Mouse (Mus musculus) embryonic facial prominence, embryonic 10.5 days (tissue): ENCODE results near the gene Txndc2. TPM values are rescaled to one million over a fixed set of nuclear protein-coding genes. Genes with fewer than 3 reads are reported as not detected.

Experiments
- DNase-seq: peaks from one replicate; pipeline ENCODE4 v3.0.0-alpha.2; 2017; ENCODE audit warnings: low spot score
- H3K27ac ChIP-seq: fragments of 300-500 bp; sonication (generic); replicated peaks from 2 replicates; pipeline ENCODE4 v1.5.1; 2016; ENCODE audit warnings: mild to moderate bottlenecking
- H3K27me3 ChIP-seq: fragments of 300-500 bp; sonication (generic); replicated peaks from 2 replicates; pipeline ENCODE4 v1.6.1; 2016; ENCODE audit warnings: low read depth, mild to moderate bottlenecking; ENCODE audit not compliant: poor library complexity, severe bottlenecking
- H3K36me3 ChIP-seq: fragments of 300-500 bp; sonication (generic); replicated peaks from 2 replicates; pipeline ENCODE4 v1.6.1; 2016; ENCODE audit warnings: mild to moderate bottlenecking, moderate library complexity
- H3K4me1 ChIP-seq: fragments of 300-500 bp; sonication (generic); 2 replicates; pipeline ENCODE4 v1.6.1; 2016
- H3K4me3 ChIP-seq: fragments of 300-500 bp; sonication (generic); 2 replicates; pipeline ENCODE4 v1.5.1; 2016; ENCODE audit warnings: mild to moderate bottlenecking, moderate library complexity
- H3K9me3 ChIP-seq: fragments of 300-500 bp; sonication (generic); 2 replicates; pipeline ENCODE4 v1.6.1; 2016; ENCODE audit warnings: mild to moderate bottlenecking
- WGBS: fragments of 180-500 bp; shearing (Covaris S2); methylation state at CpG from one replicate; pipeline ENCODE4 v1.1.7; 2016; 5-methylcytosine and 5-hydroxymethylcytosine counted together
- polyA plus RNA-seq: library from polyadenylated mRNA; unstranded; fragments of >200 nt; fragmentation: Nextera tagmentation; extraction: Ambion mirVana; gene quantifications from 2 replicates; pipeline ENCODE4 v1.2.1, GENCODE M21; 2016

Gene Txndc2
- polyA plus RNA-seq, 1 experiment from 2014 or later, result 0.07 TPM

GRCm38 (mm10) chr17:65606014-65606413 lies 36.0 kb downstream of the Txndc2 start:
- Histone ChIP-seq H3K36me3 (peaks cover 6% of the 10 kb centered on the region), H3K4me1 (peaks cover 42% of the 10 kb centered on the region), H3K9me3 (no peaks in the 10 kb centered on the region), H3K27ac (no peak overlapping the region), H3K27me3 (no peaks in the 10 kb centered on the region), H3K4me3 (no peak overlapping the region)
- WGBS, result 86% methylated on average over 4 of the region's 4 CpGs
- no peak for DNase-seq

- no peak for DNase-seq
- Histone ChIP-seq H3K27ac (no peak overlapping the region), H3K4me1 (peaks cover 38% of the 10 kb centered on the region), H3K9me3 (no peaks in the 10 kb centered on the region), H3K27me3 (no peaks in the 10 kb centered on the region), H3K4me3 (no peak overlapping the region), H3K36me3 (peaks cover 6% of the 10 kb centered on the region)
Measured at GRCm38 (mm10) chr17:65604892-65605291, 37.1 kb downstream of the Txndc2 start.

GRCm38 (mm10) chr17:65604315-65604714 lies 37.7 kb downstream of the Txndc2 start:
- H3K27ac ChIP-seq, result no peak overlapping the region
- no peaks in the 10 kb centered on the region for H3K27me3 ChIP-seq
- peaks cover 33% of the 10 kb centered on the region for H3K4me1 ChIP-seq
- no peak for DNase-seq
- H3K4me3 ChIP-seq, result no peak overlapping the region
- peaks cover 3% of the 10 kb centered on the region for H3K36me3 ChIP-seq
- H3K9me3 ChIP-seq, result no peaks in the 10 kb centered on the region

GRCm38 (mm10) chr17:65597857-65598486 lies 44.0 kb downstream of the Txndc2 start:
- Histone ChIP-seq H3K27me3 (no peaks in the 10 kb centered on the region), H3K27ac (no peak overlapping the region), H3K9me3 (no peaks in the 10 kb centered on the region), H3K4me1 (0 out of 2 replicates have a peak, but pooled peaks cover 2% of the 10 kb centered on the region), H3K4me3 (no peak overlapping the region), H3K36me3 (peaks cover 9% of the 10 kb centered on the region)
- WGBS, result 91% methylated on average over 3 of the region's 3 CpGs
- no peak for DNase-seq

GRCm38 (mm10) chr17:65594687-65595086 lies 47.3 kb downstream of the Txndc2 start:
- no peaks in the 10 kb centered on the region for H3K9me3 ChIP-seq
- no peak overlapping the region for H3K27ac ChIP-seq
- no peak for DNase-seq
- H3K36me3 ChIP-seq, result peaks cover 41% of the 10 kb centered on the region
- WGBS, result 96% methylated on average over 8 of the region's 8 CpGs
- H3K27me3 ChIP-seq, result no peaks in the 10 kb centered on the region
- no peak overlapping the region for H3K4me3 ChIP-seq
- H3K4me1 ChIP-seq, result no peaks in the 10 kb centered on the region

Other genes starting within 250 kb of the Txndc2 start
- not detected in 2 replicates for gene Tmem232, start 101.4 kb downstream of the Txndc2 start, polyA plus RNA-seq
- gene Vapa, start 28.6 kb downstream of the Txndc2 start, polyA plus RNA-seq, result 169 and 171 TPM in 2 replicates
- 54.6 and 58.7 TPM in 2 replicates for gene Rab31, start 130.6 kb upstream of the Txndc2 start, polyA plus RNA-seq
- gene Ppp4r1, start 140.4 kb upstream of the Txndc2 start, polyA plus RNA-seq, result 61.4 and 67.4 TPM in 2 replicates
- 58.5 and 61.3 TPM in 2 replicates for gene Ralbp1, start 243.6 kb upstream of the Txndc2 start, polyA plus RNA-seq